Mouse (Mus musculus): ENCODE measurements at regions not wholly inside any gene's neighbourhood (a gene's known extent, or its start where the extent isn't known, plus 50 kb on each side); places are given as distances from the start of the nearest gene placed in this dataset.

GRCm38 (mm10) chr3:42593792-42594433 is 851.5 kb downstream of the D3Ertd751e start:
- no peak for DNase-seq

DNA sequence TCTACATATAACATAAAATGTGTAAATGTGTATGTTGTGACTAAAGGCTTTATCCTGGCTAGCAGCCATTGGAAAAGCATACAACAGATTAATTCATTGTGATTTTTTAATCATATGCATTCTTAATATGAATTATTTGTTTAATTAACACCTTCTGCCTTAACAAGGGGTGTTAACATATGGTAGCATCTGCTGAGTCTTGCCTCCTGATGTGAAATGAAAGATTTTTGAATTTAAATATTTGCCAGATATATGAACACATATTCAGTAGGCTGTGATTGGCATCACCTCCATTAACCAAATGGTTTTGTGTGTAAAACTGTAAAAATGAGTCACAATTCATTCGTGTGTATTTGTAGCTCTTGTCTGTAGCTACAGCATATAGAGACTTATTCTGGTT is 854.3 kb downstream of the D3Ertd751e start:
- no peak for DNase-seq

All from kidney, postnatal 25 days (tissue).